Mouse (Mus musculus) liver, embryonic 15.5 days (tissue): Measurements from ENCODE around the gene Psmb8. TPM values are rescaled to one million over a fixed set of nuclear protein-coding genes. Genes with fewer than 3 reads are reported as not detected.

ENCODE experiments used
- ATAC-seq: fragments of 200-750 bp; cut with Nextera tagmentation; 2 replicates; pipeline ENCODE4 v1.8.0; 2017; ENCODE audit warnings: moderate number of reproducible peaks, mild to moderate bottlenecking, moderate library complexity; ENCODE audit not compliant: insufficient read depth
- H3K27ac ChIP-seq: fragments of 300-500 bp; sonication (generic); replicated peaks from 2 replicates; pipeline ENCODE4 v1.5.1; 2015; ENCODE audit warnings: mild to moderate bottlenecking, inconsistent platforms
- H3K27me3 ChIP-seq: fragments of 300-500 bp; sonication (generic); 2 replicates; pipeline ENCODE4 v1.6.1; 2015; ENCODE audit warnings: mild to moderate bottlenecking, inconsistent platforms
- H3K36me3 ChIP-seq: fragments of 300-500 bp; sonication (generic); replicated peaks from 2 replicates; pipeline ENCODE4 v1.6.1; 2015; ENCODE audit warnings: moderate library complexity, mild to moderate bottlenecking, inconsistent platforms
- H3K4me1 ChIP-seq: fragments of 300-500 bp; sonication (generic); replicated peaks from 2 replicates; pipeline ENCODE4 v1.6.1; 2015; ENCODE audit warnings: inconsistent platforms
- H3K4me2 ChIP-seq: fragments of 300-500 bp; sonication (generic); 2 replicates; pipeline ENCODE4 v1.6.1; 2015; ENCODE audit warnings: moderate library complexity, mild to moderate bottlenecking, inconsistent platforms
- H3K4me3 ChIP-seq: fragments of 300-500 bp; sonication (generic); replicated peaks from 2 replicates; pipeline ENCODE4 v1.5.1; 2015; ENCODE audit warnings: mild to moderate bottlenecking, inconsistent platforms
- H3K9ac ChIP-seq: fragments of 300-500 bp; sonication (generic); 2 replicates; pipeline ENCODE4 v1.6.1; 2015; ENCODE audit warnings: moderate library complexity, mild to moderate bottlenecking, inconsistent platforms
- H3K9me3 ChIP-seq: fragments of 300-500 bp; sonication (generic); replicated peaks from 2 replicates; pipeline ENCODE4 v1.6.1; 2016; ENCODE audit warnings: inconsistent platforms
- WGBS: fragments of 180-500 bp; shearing (Covaris S2); methylation state at CpG from one replicate; pipeline ENCODE4 v1.1.7; 2015; ENCODE audit warnings: mixed read lengths; ENCODE audit not compliant: insufficient replicate concordance; 5-methylcytosine and 5-hydroxymethylcytosine counted together
- polyA plus RNA-seq: library from polyadenylated mRNA; unstranded; fragments of >200 nt; fragmentation: Nextera tagmentation; extraction: Ambion mirVana; gene quantifications from 2 replicates; pipeline ENCODE4 v1.2.1, GENCODE M21; 2015

Psmb8 gene
- polyA plus RNA-seq, 1 experiment from 2014 or later: 22.8 TPM

DNA sequence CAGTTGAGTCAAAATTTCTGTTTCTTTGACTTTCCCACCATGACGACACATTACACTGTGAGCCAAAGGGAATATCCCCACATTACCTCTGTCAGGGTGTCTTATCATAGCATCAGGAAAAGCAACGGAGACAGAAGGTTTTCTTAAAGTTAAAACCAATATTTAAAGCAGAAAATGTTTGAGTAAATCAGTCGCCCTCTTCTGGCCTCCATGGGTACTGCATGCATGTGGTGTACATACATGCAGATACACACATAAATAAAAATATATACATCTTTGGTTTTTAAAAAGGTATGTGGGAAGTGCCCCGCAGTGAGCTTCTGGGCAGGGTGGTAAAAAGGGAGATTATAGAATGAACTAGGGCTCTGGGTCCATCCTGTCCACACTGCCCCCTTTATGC, 20.3 kb upstream of the Psmb8 start:
- Histone ChIP-seq H3K4me2 (no peak overlapping the region), H3K4me1 (peaks cover 7% of the 10 kb centered on the region; the same call in 1 of the 2 replicates), H3K9ac (no peak overlapping the region), H3K36me3 (no peaks in the 10 kb centered on the region), H3K27me3 (no peaks in the 10 kb centered on the region; the same call in 1 of the 2 replicates), H3K4me3 (no peak overlapping the region), H3K27ac (no peak overlapping the region), H3K9me3 (no peaks in the 10 kb centered on the region)
- 63% methylated on average over 4 of the region's 4 CpGs for WGBS
- no peak for ATAC-seq

- no peak overlapping the region for H3K4me3 ChIP-seq
- H3K36me3 ChIP-seq: no peaks in the 10 kb centered on the region
- H3K27ac ChIP-seq: no peak overlapping the region
- H3K9ac ChIP-seq: no peak overlapping the region
- no peak overlapping the region for H3K4me2 ChIP-seq
- H3K4me1 ChIP-seq: peaks cover 7% of the 10 kb centered on the region; the same call in 1 of the 2 replicates
- WGBS: 48% methylated on average over 6 of the region's 6 CpGs
- no peaks in the 10 kb centered on the region; the same call in 1 of the 2 replicates for H3K27me3 ChIP-seq
- no peak for ATAC-seq
- no peaks in the 10 kb centered on the region for H3K9me3 ChIP-seq
These were observed 18.5 kb upstream of the Psmb8 start for GRCm38 (mm10) chr17:34179019-34179418.

GRCm38 (mm10) chr17:34179913-34180859, 17.3 kb upstream of the Psmb8 start:
- Histone ChIP-seq H3K4me3 (no peak overlapping the region), H3K27me3 (0 out of 2 replicates have a peak, but pooled peaks cover 1% of the 10 kb centered on the region), H3K4me1 (peaks cover 7% of the 10 kb centered on the region; the same call in 1 of the 2 replicates), H3K36me3 (no peaks in the 10 kb centered on the region), H3K9ac (no peak overlapping the region), H3K4me2 (no peak overlapping the region), H3K27ac (no peak overlapping the region), H3K9me3 (no peaks in the 10 kb centered on the region)
- 47% methylated on average over 13 of the region's 13 CpGs for WGBS
- no peak for ATAC-seq

DNA sequence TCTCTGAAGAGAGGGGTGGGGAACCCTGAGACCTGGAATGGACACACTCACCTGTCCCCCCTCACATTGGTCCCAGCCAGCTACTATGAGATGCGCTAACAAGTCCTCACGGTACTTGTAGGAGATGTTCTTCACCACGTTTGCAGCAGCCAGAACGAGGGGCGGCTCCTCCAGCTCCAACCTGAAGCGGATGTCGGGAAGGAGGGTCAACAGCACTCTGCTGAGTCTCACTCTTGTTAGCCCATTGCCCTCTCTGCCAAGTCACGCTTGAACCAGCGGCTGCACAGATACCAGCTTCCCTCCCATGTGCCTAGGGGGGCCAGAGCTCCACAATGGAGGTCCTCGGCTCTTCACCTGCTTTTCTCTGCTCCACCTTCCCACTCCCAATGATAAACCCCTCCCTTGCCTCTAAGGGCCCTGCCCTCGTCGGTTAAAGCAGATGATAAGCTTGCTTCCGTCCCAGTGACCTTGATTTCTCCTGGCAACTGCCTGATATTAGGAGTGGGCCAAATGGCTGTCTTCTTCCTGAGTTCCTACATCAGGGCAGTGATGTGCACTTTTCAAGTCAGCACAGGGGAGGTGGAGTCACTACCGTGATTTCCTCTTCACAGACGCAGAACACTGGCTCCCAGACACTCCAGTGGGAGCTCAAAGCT, 13.8 kb upstream of the Psmb8 start:
- Histone ChIP-seq H3K4me1 (peaks cover 29% of the 10 kb centered on the region), H3K4me2 (no peak overlapping the region), H3K9me3 (no peaks in the 10 kb centered on the region), H3K36me3 (no peaks in the 10 kb centered on the region), H3K4me3 (no peak overlapping the region), H3K9ac (no peak overlapping the region), H3K27me3 (peaks cover 22% of the 10 kb centered on the region), H3K27ac (no peak overlapping the region)
- WGBS: 51% methylated on average over 15 of the region's 15 CpGs
- ATAC-seq: no peak

DNA sequence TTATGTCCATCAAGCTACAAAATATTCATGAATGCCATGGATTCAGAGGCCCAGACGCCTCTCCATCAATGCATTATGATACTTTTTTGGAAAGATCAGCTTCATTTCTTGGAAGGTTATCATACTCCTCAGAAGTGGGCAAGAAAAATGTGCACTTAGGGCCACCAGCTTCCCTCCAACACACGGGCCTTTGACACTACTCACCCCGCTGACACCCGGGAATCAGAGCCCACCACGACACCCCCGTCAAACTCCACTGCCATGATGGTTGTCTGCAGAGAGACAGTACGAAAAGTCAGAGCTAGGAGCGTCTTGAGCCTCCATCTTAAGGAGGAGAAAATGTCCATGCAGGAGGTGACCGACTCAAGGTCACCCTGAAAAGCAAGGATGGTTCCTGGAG, 12.0 kb upstream of the Psmb8 start:
- WGBS: 73% methylated on average over 9 of the region's 9 CpGs
- Histone ChIP-seq H3K9me3 (no peaks in the 10 kb centered on the region), H3K27me3 (peaks cover 26% of the 10 kb centered on the region)

GRCm38 (mm10) chr17:34186885-34187260, 10.6 kb upstream of the Psmb8 start:
- 2% methylated on average over 14 of the region's 14 CpGs for WGBS
- Histone ChIP-seq H3K9me3 (no peaks in the 10 kb centered on the region), H3K27me3 (peaks cover 26% of the 10 kb centered on the region), H3K27ac (no peak overlapping the region), H3K36me3 (no peaks in the 10 kb centered on the region), H3K4me2 (peak overlapping the region; percentile 90), H3K9ac (peak overlapping the region; percentile 61), H3K4me3 (peak overlapping the region; percentile 66), H3K4me1 (peaks cover 22% of the 10 kb centered on the region)
- peak; percentile 20 for ATAC-seq

More for the DNA sequence above, 12.0 kb upstream of the Psmb8 start:
- H3K4me2 ChIP-seq: no peak overlapping the region
- H3K9ac ChIP-seq: no peak overlapping the region
- no peak overlapping the region for H3K27ac ChIP-seq
- H3K4me1 ChIP-seq: peaks cover 27% of the 10 kb centered on the region
- no peak overlapping the region for H3K4me3 ChIP-seq
- H3K36me3 ChIP-seq: no peaks in the 10 kb centered on the region
- ATAC-seq: no peak

DNA sequence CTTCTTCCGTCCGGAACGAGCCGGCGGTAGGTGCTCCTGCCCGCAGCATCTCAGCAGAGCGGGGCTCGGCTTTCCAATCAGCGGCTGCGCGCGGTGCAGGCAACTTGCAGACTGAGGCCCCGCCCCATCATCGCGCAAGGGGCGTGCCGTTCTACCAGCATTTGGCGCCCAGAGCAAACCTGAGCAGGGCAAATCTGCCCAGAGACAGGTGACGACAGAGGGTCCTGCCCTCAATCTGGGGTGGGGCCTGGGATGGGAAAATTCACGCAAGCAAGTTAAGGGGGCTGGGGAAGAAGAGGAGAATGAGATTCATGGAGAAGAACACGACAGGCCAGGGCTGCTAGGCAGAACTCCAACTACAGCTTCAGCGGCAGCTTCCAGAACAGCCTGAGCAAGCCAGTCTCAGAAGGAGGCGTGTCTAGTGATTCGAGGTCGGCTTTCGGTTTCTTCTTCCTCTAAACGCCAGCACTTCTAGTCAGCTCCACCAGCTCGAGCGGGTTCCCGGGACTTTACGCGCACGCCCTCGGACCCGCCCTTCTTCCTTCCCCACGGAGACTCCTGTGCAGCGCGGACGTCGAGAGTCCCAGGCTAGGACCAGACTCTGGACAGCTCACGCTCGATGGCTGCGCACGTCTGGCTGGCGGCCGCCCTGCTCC, 10.1 kb upstream of the Psmb8 start, which contains the start of the genes Tap1 and Psmb9:
Gene Tap1, plus strand, starts transcription at position 293 of the 656 bp plus-strand sequence.
Gene Psmb9, minus strand, starts transcription at position 504 of the 656 bp plus-strand sequence.
- WGBS: under 1% methylated on average over 46 of the region's 46 CpGs

GRCm38 (mm10) chr17:34188010-34188409, 9.5 kb upstream of the Psmb8 start:
- peak; percentile 16; the same call in 1 of the 2 replicates for ATAC-seq
- peak overlapping the region; percentile 67; the same call in 1 of the 2 replicates for H3K27ac ChIP-seq

More for the DNA sequence above, 10.1 kb upstream of the Psmb8 start, which contains the start of the genes Tap1 and Psmb9:
- peak; percentile 88 for ATAC-seq
- peak within 1 kb of the TSS; percentile 90 for H3K4me2 ChIP-seq
- H3K27ac ChIP-seq: peak within 1 kb of the TSS; percentile 67
- peaks cover 22% of the 10 kb centered on the region for H3K4me1 ChIP-seq
- peak within 1 kb of the TSS; percentile 61 for H3K9ac ChIP-seq
- H3K9me3 ChIP-seq: no peaks in the 10 kb centered on the region
- peak within 1 kb of the TSS; percentile 66 for H3K4me3 ChIP-seq
- peaks cover 26% of the 10 kb centered on the region for H3K27me3 ChIP-seq
- H3K36me3 ChIP-seq: no peaks in the 10 kb centered on the region

GRCm38 (mm10) chr17:34188986-34189385, 8.5 kb upstream of the Psmb8 start:
- H3K27me3 ChIP-seq: peaks cover 34% of the 10 kb centered on the region
- H3K4me2 ChIP-seq: no peak overlapping the region
- peaks cover 22% of the 10 kb centered on the region for H3K4me1 ChIP-seq
- H3K9me3 ChIP-seq: no peaks in the 10 kb centered on the region
- H3K4me3 ChIP-seq: no peak overlapping the region
- H3K27ac ChIP-seq: no peak overlapping the region
- H3K9ac ChIP-seq: no peak overlapping the region
- whole genome bisulfite sequencing: 66% methylated on average over 6 of the region's 6 CpGs
- no peak for ATAC-seq
- H3K36me3 ChIP-seq: no peaks in the 10 kb centered on the region

More at GRCm38 (mm10) chr17:34188010-34188409, 9.5 kb upstream of the Psmb8 start:
- Histone ChIP-seq H3K9me3 (no peaks in the 10 kb centered on the region), H3K27me3 (peaks cover 32% of the 10 kb centered on the region), H3K4me2 (peak overlapping the region; percentile 90), H3K9ac (peak overlapping the region; percentile 61), H3K36me3 (no peaks in the 10 kb centered on the region), H3K4me3 (peak overlapping the region; percentile 66), H3K4me1 (peaks cover 22% of the 10 kb centered on the region)
- under 1% methylated on average over 20 of the region's 20 CpGs for WGBS

DNA sequence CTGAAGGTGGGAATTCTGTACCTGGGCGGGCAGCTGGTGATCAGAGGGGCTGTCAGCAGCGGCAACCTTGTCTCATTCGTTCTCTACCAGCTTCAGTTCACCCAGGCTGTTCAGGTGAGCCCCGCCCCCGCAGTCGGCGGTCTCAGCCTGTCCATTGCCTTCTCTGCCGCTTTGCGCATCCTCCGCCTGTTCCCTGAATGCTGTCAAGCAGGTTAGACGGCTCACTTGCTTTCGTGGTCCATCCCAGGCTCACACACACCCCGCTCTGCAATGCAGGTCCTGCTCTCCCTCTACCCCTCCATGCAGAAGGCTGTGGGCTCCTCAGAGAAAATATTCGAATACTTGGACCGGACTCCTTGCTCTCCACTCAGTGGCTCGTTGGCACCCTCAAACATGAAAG, 4.7 kb upstream of the Psmb8 start:
- H3K9ac ChIP-seq: no peak overlapping the region
- H3K27ac ChIP-seq: no peak overlapping the region
- peaks cover 50% of the 10 kb centered on the region for H3K27me3 ChIP-seq
- no peaks in the 10 kb centered on the region for H3K9me3 ChIP-seq
- ATAC-seq: no peak
- WGBS: 58% methylated on average over 16 of the region's 16 CpGs
- H3K36me3 ChIP-seq: no peaks in the 10 kb centered on the region
- H3K4me3 ChIP-seq: no peak overlapping the region
- peaks cover 22% of the 10 kb centered on the region for H3K4me1 ChIP-seq
- H3K4me2 ChIP-seq: no peak overlapping the region
